Mouse (Mus musculus) ES-Bruce4 (cell line): ENCODE results near the gene Umod. TPM values are rescaled to one million over a fixed set of nuclear protein-coding genes. Genes with fewer than 3 reads are reported as not detected.
A peak's percentile ranks its signal among the peaks of the same experiment; 100 is the strongest.

Source experiments
- H3K27ac ChIP-seq: 2 replicates; pipeline ENCODE4 v1.5.1; 2012; ENCODE audit warnings: low read length, inconsistent platforms; ENCODE audit not compliant: insufficient read depth
- H3K27me3 ChIP-seq: 2 replicates; pipeline ENCODE4 v1.6.1; 2012; ENCODE audit warnings: mild to moderate bottlenecking, low read length, inconsistent platforms; ENCODE audit not compliant: control insufficient read depth, poor library complexity, insufficient read depth, severe bottlenecking
- H3K36me3 ChIP-seq: 2 replicates; pipeline ENCODE4 v1.6.1; 2012; ENCODE audit warnings: inconsistent platforms, mild to moderate bottlenecking, low read length, moderate library complexity; ENCODE audit not compliant: control insufficient read depth, poor library complexity, insufficient read depth, severe bottlenecking
- H3K4me1 ChIP-seq: one replicate; pipeline ENCODE4 v1.8.1; 2011; ENCODE audit warnings: low read length; ENCODE audit not compliant: control insufficient read depth, insufficient read depth
- H3K4me3 ChIP-seq: 2 replicates; pipeline ENCODE4 v1.5.1; 2011; ENCODE audit warnings: low read depth, mild to moderate bottlenecking, low read length
- H3K9ac ChIP-seq: 2 replicates; pipeline ENCODE4 v1.6.1; 2012; ENCODE audit warnings: low read depth, mild to moderate bottlenecking, inconsistent platforms; ENCODE audit not compliant: poor library complexity, severe bottlenecking
- H3K9me3 ChIP-seq: replicated peaks from 2 replicates; pipeline ENCODE4 v1.6.1; 2012; ENCODE audit warnings: mild to moderate bottlenecking, low read length, inconsistent platforms; ENCODE audit not compliant: control insufficient read depth, poor library complexity, insufficient read depth, severe bottlenecking
- CTCF ChIP-seq: IDR thresholded peaks from one replicate; pipeline ENCODE4 v1.8.1; 2011; ENCODE audit warnings: low read depth, low read length
- EP300 ChIP-seq: IDR thresholded peaks from 2 replicates; pipeline ENCODE4 v1.6.1; 2011; ENCODE audit warnings: low read depth, low read length; ENCODE audit not compliant: insufficient read depth
- POLR2A ChIP-seq: IDR thresholded peaks from one replicate; pipeline ENCODE4 v1.8.1; 2011; ENCODE audit warnings: low read length; ENCODE audit not compliant: insufficient read depth
- polyA plus RNA-seq: library from polyadenylated mRNA; stranded (reverse); fragments of >200 nt; gene quantifications from 2 replicates; pipeline ENCODE4 v1.2.4, GENCODE M21; 2011; ENCODE audit warnings: low read depth; ENCODE audit not compliant: missing spikeins, insufficient read depth, insufficient read length

The Umod gene
- polyA plus RNA-seq, 1 experiment: not detected

DNA sequence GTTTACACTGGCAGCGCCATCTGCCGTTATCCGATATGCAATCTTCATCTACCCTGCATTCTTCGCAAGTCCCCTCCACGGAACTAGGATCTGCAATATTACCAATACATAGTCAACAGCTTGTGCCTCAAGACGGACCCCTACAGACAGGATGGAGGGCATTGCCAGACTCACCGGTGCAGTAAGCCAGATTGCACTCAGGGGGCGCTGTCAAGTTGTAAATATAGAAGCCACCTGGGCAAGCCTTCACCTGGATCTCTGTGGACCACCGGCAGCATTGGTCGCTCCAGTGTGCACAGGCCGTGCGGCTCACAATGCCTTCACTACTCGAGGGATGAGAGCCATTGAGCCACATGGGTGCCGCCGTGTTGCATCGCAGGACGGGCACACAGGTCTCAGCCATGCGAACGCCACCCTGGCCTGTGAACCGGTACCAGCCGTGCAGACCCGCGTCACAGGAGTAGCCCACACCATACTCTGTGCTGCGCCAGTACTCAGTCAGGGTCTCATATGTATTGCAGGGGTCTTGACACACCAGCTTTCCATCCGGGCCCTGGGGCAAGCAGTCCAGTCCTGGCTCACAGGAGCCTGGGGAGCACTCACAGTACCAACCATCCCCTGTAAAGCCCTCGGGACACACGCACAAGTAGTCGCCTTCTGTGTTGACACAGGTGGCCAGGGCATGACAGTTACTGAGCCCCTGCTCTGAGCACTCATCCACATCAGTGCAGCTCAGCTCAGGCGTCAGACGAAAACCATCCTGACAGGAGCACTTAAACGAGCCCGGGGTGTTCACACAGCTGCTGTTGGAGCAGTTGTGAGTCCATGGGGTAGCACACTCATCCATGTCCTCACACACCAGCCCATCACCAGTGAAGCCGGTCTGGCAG is 2.3 kb downstream of the Umod start:
- Histone ChIP-seq H3K9me3 (no peaks in the 10 kb centered on the region), H3K36me3 (no peaks in the 10 kb centered on the region), H3K9ac (no peak overlapping the region), H3K27ac (no peak overlapping the region), H3K4me1 (no peaks in the 10 kb centered on the region), H3K4me3 (peak overlapping the region; percentile 17), H3K27me3 (no peaks in the 10 kb centered on the region)
- TF ChIP-seq EP300 (no peak), POLR2A (no peak), CTCF (peak; percentile 46)

DNA sequence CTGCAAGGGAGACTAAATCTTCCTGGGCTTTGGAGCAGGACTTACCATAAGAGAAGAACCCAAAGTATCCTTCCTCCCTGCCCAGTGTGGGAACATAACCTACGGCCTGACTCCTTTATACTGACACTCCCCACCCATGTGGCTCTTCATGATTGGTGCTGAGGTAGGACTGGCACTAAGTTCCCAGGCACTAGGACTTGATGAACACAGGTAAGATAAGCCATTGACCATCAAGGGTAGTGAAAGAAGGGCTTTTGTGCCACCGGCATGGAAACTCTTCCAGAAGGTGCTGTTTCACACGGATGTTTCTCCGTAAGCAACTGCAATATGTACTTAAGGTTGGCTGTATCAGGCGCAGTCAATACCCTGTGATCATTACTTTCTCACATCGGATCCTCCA is 19.9 kb downstream of the Umod start, which contains the start of gene Gp2:
Gene Gp2 (minus strand): TSS at position 101 of the 400 bp plus-strand sequence.
- TF ChIP-seq POLR2A (no peak), CTCF (no peak), EP300 (no peak)
- Histone ChIP-seq H3K4me3 (no peak within 1 kb of the TSS), H3K36me3 (no peaks in the 10 kb centered on the region), H3K27ac (no peak within 1 kb of the TSS), H3K9me3 (no peaks in the 10 kb centered on the region), H3K4me1 (no peaks in the 10 kb centered on the region), H3K27me3 (no peaks in the 10 kb centered on the region), H3K9ac (no peak within 1 kb of the TSS)

DNA sequence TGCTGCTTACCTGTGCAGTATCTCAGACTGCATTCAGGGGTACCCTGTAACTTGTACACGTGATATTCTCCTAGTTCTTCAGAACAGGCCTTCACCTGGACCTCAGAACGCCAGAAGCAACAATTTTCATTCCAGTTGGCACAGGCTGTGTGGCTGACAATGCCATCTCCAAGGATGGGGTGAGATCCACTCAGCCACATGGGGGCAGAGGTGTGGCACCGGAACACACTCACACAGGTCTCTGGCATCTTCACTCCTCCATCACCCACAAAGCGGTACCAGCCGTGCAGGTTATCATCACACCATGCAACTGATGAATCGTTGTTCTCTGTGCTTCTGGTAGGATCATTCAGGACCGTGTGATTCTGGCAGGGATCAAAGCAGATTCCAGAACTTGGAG is 24.9 kb downstream of the Umod start:
- H3K27ac ChIP-seq: no peak overlapping the region
- TF ChIP-seq EP300 (no peak), POLR2A (no peak), CTCF (no peak)

DNA sequence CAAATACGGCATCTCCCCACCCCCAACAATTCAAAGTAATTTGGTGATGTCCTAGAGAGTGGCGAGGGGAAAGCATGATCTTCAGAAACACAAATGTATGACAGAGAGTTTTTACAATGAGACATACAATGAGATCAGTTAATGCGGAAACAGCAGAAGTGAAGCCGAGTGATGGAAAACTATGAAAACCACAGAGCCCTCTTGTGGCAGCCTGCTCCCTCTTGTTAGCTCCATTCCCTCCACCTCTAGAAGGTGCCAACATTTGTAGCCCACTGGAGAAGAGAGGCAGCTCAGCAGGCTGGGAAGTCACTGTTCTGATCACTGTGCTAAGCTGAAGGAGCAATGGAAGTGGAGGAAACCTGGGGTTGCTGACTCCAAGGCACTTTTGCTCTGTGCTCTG is 35.2 kb downstream of the Umod start:
- Histone ChIP-seq H3K9ac (no peak overlapping the region), H3K27me3 (no peaks in the 10 kb centered on the region), H3K27ac (no peak overlapping the region), H3K4me1 (no peaks in the 10 kb centered on the region), H3K36me3 (no peaks in the 10 kb centered on the region), H3K4me3 (no peak overlapping the region), H3K9me3 (no peaks in the 10 kb centered on the region)
- TF ChIP-seq POLR2A: no peak
- TF ChIP-seq CTCF: no peak
- TF ChIP-seq EP300: no peak

More for the DNA sequence above, 24.9 kb downstream of the Umod start:
- Histone ChIP-seq H3K4me3 (no peak overlapping the region), H3K9me3 (no peaks in the 10 kb centered on the region), H3K4me1 (no peaks in the 10 kb centered on the region), H3K36me3 (no peaks in the 10 kb centered on the region), H3K9ac (no peak overlapping the region), H3K27me3 (no peaks in the 10 kb centered on the region)

DNA sequence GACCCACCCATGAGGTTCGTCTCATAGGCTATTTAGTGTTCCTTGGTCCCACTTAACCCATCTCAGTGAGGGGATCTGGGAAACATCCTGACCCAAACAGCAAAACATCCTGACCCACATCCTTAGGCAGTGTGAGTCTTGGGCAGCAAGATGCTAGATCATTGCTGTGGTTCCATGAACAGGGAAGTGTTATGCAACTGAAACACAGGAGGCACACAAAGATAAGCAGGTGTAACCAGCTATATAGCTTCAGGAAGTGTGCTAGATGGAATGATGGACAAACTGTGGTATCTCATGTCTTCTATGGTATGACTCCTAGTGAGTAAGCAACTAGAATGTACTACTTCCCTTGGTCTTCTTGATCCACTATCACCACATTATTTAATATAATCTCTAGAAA is 37.1 kb downstream of the Umod start:
- Histone ChIP-seq H3K9me3 (no peaks in the 10 kb centered on the region), H3K27me3 (no peaks in the 10 kb centered on the region), H3K4me3 (no peak overlapping the region), H3K4me1 (no peaks in the 10 kb centered on the region), H3K27ac (no peak overlapping the region), H3K36me3 (no peaks in the 10 kb centered on the region), H3K9ac (no peak overlapping the region)
- TF ChIP-seq EP300 (no peak), CTCF (no peak), POLR2A (no peak)

DNA sequence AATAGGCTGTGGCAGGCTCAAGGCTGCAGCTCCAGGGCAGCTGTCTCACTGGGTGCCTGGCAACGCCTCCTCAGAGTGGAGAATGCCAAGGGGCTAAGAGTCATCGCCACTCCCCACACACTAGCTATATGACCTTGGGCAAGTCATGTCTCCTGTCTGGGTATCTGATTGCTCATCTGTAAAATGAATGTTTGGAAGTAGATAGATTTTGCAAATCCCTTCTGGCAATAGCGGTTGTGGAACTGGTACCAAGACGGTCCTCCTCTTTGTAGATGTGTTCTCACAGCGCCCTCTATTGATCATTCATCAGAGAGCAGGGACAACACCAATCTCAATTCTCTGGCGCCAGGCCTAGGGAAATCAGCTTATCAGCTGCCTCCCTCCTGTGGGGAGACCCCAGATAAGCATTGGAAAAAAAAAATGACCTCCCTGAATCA is 51.9 kb downstream of the Umod start:
- Histone ChIP-seq H3K4me1 (no peaks in the 10 kb centered on the region), H3K9ac (no peak overlapping the region), H3K27me3 (no peaks in the 10 kb centered on the region), H3K27ac (no peak overlapping the region), H3K36me3 (no peaks in the 10 kb centered on the region), H3K9me3 (no peaks in the 10 kb centered on the region), H3K4me3 (no peak overlapping the region)
- no peak for TF ChIP-seq EP300
- TF ChIP-seq CTCF: peak; percentile 54
